Mouse (Mus musculus): ENCODE measurements around the gene Foxn2. TPM values are rescaled to one million over a fixed set of nuclear protein-coding genes. Genes with fewer than 3 reads are reported as not detected.
"Not testable (repeated sequence)": the region's sequence is repeated elsewhere in the genome, so short reads cannot be mapped to it uniquely, and the experiment has no call there.

The Foxn2 gene
- total RNA-seq, 2 experiments from 2014 or later = 15.6 to 15.9 TPM

GRCm38 (mm10) chr17:88420426-88420825 lies 20.1 kb upstream of the Foxn2 start:
- intact Hi-C loops (cut with DNase I) = no loop called here
- no peak for TF ChIP-seq CTCF (IDR thresholded peaks at IDR 0.05)

GRCm38 (mm10) chr17:88421246-88421645 lies 19.3 kb upstream of the Foxn2 start:
- no peak overlapping the region for H3K27ac ChIP-seq
- no peak for DNase-seq (ENCODE audit: extremely low spot score in 1 of 2, low spot score in 2 of 2)
- intact Hi-C loops (cut with DNase I) = no loop called here
- no peak overlapping the region for H3K4me3 ChIP-seq
- TF ChIP-seq CTCF (IDR thresholded peaks at IDR 0.05) = no peak

More at GRCm38 (mm10) chr17:88420426-88420825, 20.1 kb upstream of the Foxn2 start:
- no peak for DNase-seq (ENCODE audit: extremely low spot score in 1 of 2, low spot score in 2 of 2)
- H3K4me3 ChIP-seq = no peak overlapping the region
- H3K27ac ChIP-seq = no peak overlapping the region

- TF ChIP-seq CTCF (IDR thresholded peaks at IDR 0.05) = no peak
- no peak for DNase-seq (ENCODE audit: extremely low spot score in 1 of 2, low spot score in 2 of 2)
- H3K27ac ChIP-seq = no peak overlapping the region
- intact Hi-C loops (cut with DNase I) = no loop called here
- H3K4me3 ChIP-seq = no peak overlapping the region
Measured at GRCm38 (mm10) chr17:88430719-88431118, 9.8 kb upstream of the Foxn2 start.

GRCm38 (mm10) chr17:88431486-88431885 lies 9.0 kb upstream of the Foxn2 start:
- no peak overlapping the region for H3K4me3 ChIP-seq

GRCm38 (mm10) chr17:88431987-88432386 lies 8.5 kb upstream of the Foxn2 start:
- Histone ChIP-seq H3K4me3 (no peak overlapping the region), H3K27ac (no peak overlapping the region)
- no peak for TF ChIP-seq CTCF (IDR thresholded peaks at IDR 0.05)
- DNase-seq (ENCODE audit: extremely low spot score in 1 of 2, low spot score in 2 of 2) = no peak
- intact Hi-C loops (cut with DNase I) = no loop called here

More at GRCm38 (mm10) chr17:88431486-88431885, 9.0 kb upstream of the Foxn2 start:
- no peak for DNase-seq (ENCODE audit: extremely low spot score in 1 of 2, low spot score in 2 of 2)
- intact Hi-C loops (cut with DNase I) = no loop called here
- TF ChIP-seq CTCF (IDR thresholded peaks at IDR 0.05) = no peak
- no peak overlapping the region for H3K27ac ChIP-seq

GRCm38 (mm10) chr17:88435322-88435721 lies 5.2 kb upstream of the Foxn2 start:
- TF ChIP-seq CTCF (IDR thresholded peaks at IDR 0.05) = no peak
- intact Hi-C loops (cut with DNase I) = loop anchor here (5.0 kb wide), 1 partner anchor 408 kb away; no protein-coding TSS in a partner anchor
- H3K4me3 ChIP-seq = no peak overlapping the region
- no peak overlapping the region for H3K27ac ChIP-seq
- no peak for DNase-seq (ENCODE audit: extremely low spot score in 1 of 2, low spot score in 2 of 2)

- no peak; the same call in none of the 2 replicates for TF ChIP-seq CTCF (IDR thresholded peaks at IDR 0.05)
- Histone ChIP-seq H3K4me3 (no peak overlapping the region), H3K27ac (no peak overlapping the region)
- DNase-seq (ENCODE audit: extremely low spot score in 1 of 2, low spot score in 2 of 2) = no peak
- intact Hi-C loops (cut with DNase I) = loop anchor here (5.0 kb wide), 1 partner anchor 409 kb away; no protein-coding TSS in a partner anchor
Measured at GRCm38 (mm10) chr17:88436284-88436683, 4.2 kb upstream of the Foxn2 start.

GRCm38 (mm10) chr17:88436749-88437148 lies 3.8 kb upstream of the Foxn2 start:
- H3K4me3 ChIP-seq; DNase-seq (ENCODE audit: extremely low spot score in 1 of 2, low spot score in 2 of 2); H3K27ac ChIP-seq: not testable (repeated sequence)
- intact Hi-C loops (cut with DNase I) = loop anchor here (5.0 kb wide), 1 partner anchor 409 kb away; no protein-coding TSS in a partner anchor

GRCm38 (mm10) chr17:88437391-88437790 lies 3.1 kb upstream of the Foxn2 start:
- DNase-seq (ENCODE audit: extremely low spot score in 1 of 2, low spot score in 2 of 2) = no peak
- Histone ChIP-seq H3K27ac (no peak overlapping the region), H3K4me3 (no peak overlapping the region)
- no peak for TF ChIP-seq CTCF (IDR thresholded peaks at IDR 0.05)
- intact Hi-C loops (cut with DNase I) = loop anchor here (5.0 kb wide), 1 partner anchor 410 kb away; no protein-coding TSS in a partner anchor

GRCm38 (mm10) chr17:88439536-88440050 lies 918 bp upstream of the Foxn2 start:
- no peak for TF ChIP-seq CTCF (IDR thresholded peaks at IDR 0.05)
- Histone ChIP-seq H3K27ac (no peak overlapping the region), H3K4me3 (peak overlapping the region; percentile 97)
- intact Hi-C loops (cut with DNase I) = loop anchor here (2.0 to 5.0 kb wide), 6 partner anchors 53 to 412 kb away; partner anchors contain the start of gene Fbxo11
- no peak for DNase-seq (ENCODE audit: extremely low spot score in 1 of 2, low spot score in 2 of 2)

- DNase-seq (ENCODE audit: extremely low spot score in 1 of 2, low spot score in 2 of 2) = no peak
- intact Hi-C loops (cut with DNase I) = loop anchor here (2.0 to 5.0 kb wide), 5 partner anchors 51 to 376 kb away; partner anchors contain the start of gene Fbxo11
- Histone ChIP-seq H3K27ac (peak overlapping the region; percentile 85), H3K4me3 (peak overlapping the region; percentile 97)
- TF ChIP-seq CTCF (IDR thresholded peaks at IDR 0.05) = no peak
Measured at GRCm38 (mm10) chr17:88441001-88441431, 505 bp downstream of the Foxn2 start.

- Histone ChIP-seq H3K4me3 (peak overlapping the region; percentile 97), H3K27ac (peak overlapping the region; percentile 85)
- intact Hi-C loops (cut with DNase I) = loop anchor here (2.0 to 5.0 kb wide), 5 partner anchors 51 to 377 kb away; partner anchors contain the start of gene Fbxo11
- TF ChIP-seq CTCF (IDR thresholded peaks at IDR 0.05) = no peak; the same call in 1 of the 2 replicates
- peak; percentile 46 to 54 for DNase-seq (ENCODE audit: extremely low spot score in 1 of 2, low spot score in 2 of 2)
Measured at GRCm38 (mm10) chr17:88441432-88442174, 1.1 kb downstream of the Foxn2 start.
